ENCODE assay signal across 14 mouse cellular contexts in genomic region chr5:71248318-71249135, GRCm38 (mm10).
DNase-seq lines count a peak whose midpoint lies in the region; ATAC-seq and TF ChIP-seq lines count a peak whose summit lies in the region.
"Had no signal": no experiment of that assay in that cellular context is flagged by ENCODE, and none has a peak within 500 bp of the region (broad histone marks: within the 10 kb centered on the region; RNA-seq: fewer than 3 reads in every experiment).

No protein-coding gene starts in this region.

- no peak for TF ChIP-seq CTCF in brain, embryonic 14.5 days (IDR thresholded peaks at IDR 0.05; ENCODE audit: borderline replicate concordance, extremely low read depth, insufficient read depth, insufficient read length)
- no peak for TF ChIP-seq CTCF in kidney, adult 2 months (conservative IDR thresholded peaks at IDR 0.05; ENCODE audit: insufficient read depth, insufficient read length, low read depth, low read length)

- no peak overlapping the region for H3K4me2 ChIP-seq in neural tube, embryonic 12.5 days (replicated peaks)
- H3K4me2 ChIP-seq: limb, embryonic 15.5 days; lung, embryonic 14.5 days had no signal

- DNase-seq in frontal cortex, postnatal 10 days (ENCODE audit: low spot score in 2 of 2), result no peak
- DNase-seq in brain, embryonic 14.5 days (ENCODE audit: low read depth), result peak; percentile 93
- DNase-seq in layer of hippocampus, adult 18-20 months (ENCODE audit: low spot score in 2 of 2), result peak; percentile 13 to 77
- DNase-seq in kidney, adult 2 months, result no peak
- DNase-seq in urinary bladder, postnatal 10 days (ENCODE audit: low spot score), result no peak
- no peak for DNase-seq in kidney, postnatal 4 days
- DNase-seq: adrenal gland, postnatal 14 days; heart, adult 11 months; kidney, postnatal 10 days; lung, embryonic 14.5 days; thymus, adult 2 months had no signal

- H3K27ac ChIP-seq in neural tube, embryonic 12.5 days, result no peak overlapping the region
- no peak overlapping the region for H3K27ac ChIP-seq in kidney, adult 2 months (ENCODE audit: insufficient read depth, low read depth, low read length)
- H3K27ac ChIP-seq: limb, embryonic 15.5 days had no signal

- no peak overlapping the region for H3K9ac ChIP-seq in neural tube, embryonic 12.5 days
- H3K9ac ChIP-seq: limb, embryonic 15.5 days; lung, embryonic 14.5 days had no signal

- H3K4me1 ChIP-seq in neural tube, embryonic 12.5 days, result no peaks in the 10 kb centered on the region
- no peaks in the 10 kb centered on the region for H3K4me1 ChIP-seq in kidney, adult 2 months (ENCODE audit: control insufficient read depth, insufficient read depth, low read length)
- H3K4me1 ChIP-seq: limb, embryonic 15.5 days had no signal

- no peaks in the 10 kb centered on the region for H3K36me3 ChIP-seq in neural tube, embryonic 12.5 days
- no peaks in the 10 kb centered on the region for H3K36me3 ChIP-seq in kidney, adult 2 months (ENCODE audit: control insufficient read depth, insufficient read depth, low read length)
- H3K36me3 ChIP-seq: limb, embryonic 15.5 days had no signal

- TF ChIP-seq POLR2A in brain, embryonic 14.5 days (IDR thresholded peaks at IDR 0.05; ENCODE audit: borderline replicate concordance, extremely low read depth, insufficient read depth, insufficient read length, poor library complexity, severe bottlenecking), result no peak
- TF ChIP-seq POLR2A in kidney, adult 2 months (IDR thresholded peaks at IDR 0.05; ENCODE audit: low read depth, low read length), result no peak

- H3K4me3 ChIP-seq in neural tube, embryonic 12.5 days, result no peak overlapping the region
- no peak overlapping the region for H3K4me3 ChIP-seq in kidney, adult 2 months (ENCODE audit: insufficient read depth, low read depth, low read length)
- H3K4me3 ChIP-seq: limb, embryonic 15.5 days had no signal

- H3K9me3 ChIP-seq in neural tube, embryonic 12.5 days, result no peaks in the 10 kb centered on the region
- H3K9me3 ChIP-seq: limb, embryonic 15.5 days had no signal

- no peaks in the 10 kb centered on the region for H3K27me3 ChIP-seq in neural tube, embryonic 12.5 days (replicated peaks)
- H3K27me3 ChIP-seq in kidney, adult 2 months (replicated peaks; ENCODE audit: control insufficient read depth, insufficient read depth, low read length), result no peaks in the 10 kb centered on the region
- H3K27me3 ChIP-seq: limb, embryonic 15.5 days had no signal

- WGBS in neural tube, embryonic 12.5 days, result 68% methylated on average over 6 of the region's 6 CpGs
- WGBS in kidney, adult 2 months, result 70% methylated on average over 6 of the region's 6 CpGs

- ATAC-seq in frontal cortex, adult (ENCODE audit: low TSS enrichment), result peak; percentile 55; the same call in 1 of the 2 replicates
- peak; percentile 74 for ATAC-seq in neural tube, embryonic 12.5 days (ENCODE audit: low FRiP score, low read depth)

Comparison
In these comparisons a context has a peak if more than half of its experiments do, and no peak if none do; other contexts are left out.
1. DNase-seq: peak in brain, embryonic 14.5 days (single experiment) and layer of hippocampus, adult 18-20 months (2 of 2); none in frontal cortex, postnatal 10 days (0 of 2), kidney, adult 2 months (single experiment), urinary bladder, postnatal 10 days (single experiment) and kidney, postnatal 4 days (0 of 2).